Mouse (Mus musculus): ENCODE measurements around the gene Agbl4. TPM values are rescaled to one million over a fixed set of nuclear protein-coding genes. Genes with fewer than 3 reads are reported as not detected.

Agbl4 gene
- polyA plus RNA-seq, 1 experiment, result 79.8 TPM

GRCm38 (mm10) chr4:111673904-111674303, 1276.4 kb downstream of the Agbl4 start:
- no peak for TF ChIP-seq POLR2A (IDR thresholded peaks at IDR 0.05; ENCODE audit: control insufficient read depth, low read depth, low read length)
- no peak for TF ChIP-seq CTCF (IDR thresholded peaks at IDR 0.05; ENCODE audit: control insufficient read depth, insufficient read depth, insufficient replicate concordance, low read depth, low read length)
- H3K27ac ChIP-seq (ENCODE audit: control insufficient read depth, insufficient read depth, low read depth, low read length), result no peak overlapping the region
- no peaks in the 10 kb centered on the region for H3K36me3 ChIP-seq (ENCODE audit: control insufficient read depth, insufficient read depth, low read length)
- no peak overlapping the region for H3K4me3 ChIP-seq (ENCODE audit: control insufficient read depth, low read depth, low read length)
- H3K27me3 ChIP-seq (ENCODE audit: control insufficient read depth, insufficient read depth, low read length), result no peaks in the 10 kb centered on the region
- no peaks in the 10 kb centered on the region for H3K4me1 ChIP-seq (ENCODE audit: control insufficient read depth, insufficient read depth, low read length)

GRCm38 (mm10) chr4:111681926-111682325, 1284.5 kb downstream of the Agbl4 start:
- H3K4me3 ChIP-seq (ENCODE audit: control insufficient read depth, low read depth, low read length), result no peak overlapping the region
- H3K27me3 ChIP-seq (ENCODE audit: control insufficient read depth, insufficient read depth, low read length), result no peaks in the 10 kb centered on the region
- no peaks in the 10 kb centered on the region for H3K4me1 ChIP-seq (ENCODE audit: control insufficient read depth, insufficient read depth, low read length)
- TF ChIP-seq POLR2A (IDR thresholded peaks at IDR 0.05; ENCODE audit: control insufficient read depth, low read depth, low read length) (no peak), CTCF (IDR thresholded peaks at IDR 0.05; ENCODE audit: control insufficient read depth, insufficient read depth, insufficient replicate concordance, low read depth, low read length) (no peak)
- no peak overlapping the region for H3K27ac ChIP-seq (ENCODE audit: control insufficient read depth, insufficient read depth, low read depth, low read length)
- no peaks in the 10 kb centered on the region for H3K36me3 ChIP-seq (ENCODE audit: control insufficient read depth, insufficient read depth, low read length)

GRCm38 (mm10) chr4:111682793-111683192, 1285.3 kb downstream of the Agbl4 start:
- H3K36me3 ChIP-seq (ENCODE audit: control insufficient read depth, insufficient read depth, low read length), result no peaks in the 10 kb centered on the region
- no peak overlapping the region for H3K27ac ChIP-seq (ENCODE audit: control insufficient read depth, insufficient read depth, low read depth, low read length)
- no peaks in the 10 kb centered on the region for H3K27me3 ChIP-seq (ENCODE audit: control insufficient read depth, insufficient read depth, low read length)
- no peak overlapping the region for H3K4me3 ChIP-seq (ENCODE audit: control insufficient read depth, low read depth, low read length)
- TF ChIP-seq CTCF (IDR thresholded peaks at IDR 0.05; ENCODE audit: control insufficient read depth, insufficient read depth, insufficient replicate concordance, low read depth, low read length), result no peak
- TF ChIP-seq POLR2A (IDR thresholded peaks at IDR 0.05; ENCODE audit: control insufficient read depth, low read depth, low read length), result no peak
- no peaks in the 10 kb centered on the region for H3K4me1 ChIP-seq (ENCODE audit: control insufficient read depth, insufficient read depth, low read length)

GRCm38 (mm10) chr4:111683843-111684242, 1286.4 kb downstream of the Agbl4 start:
- no peak for TF ChIP-seq CTCF (IDR thresholded peaks at IDR 0.05; ENCODE audit: control insufficient read depth, insufficient read depth, insufficient replicate concordance, low read depth, low read length)
- TF ChIP-seq POLR2A (IDR thresholded peaks at IDR 0.05; ENCODE audit: control insufficient read depth, low read depth, low read length), result no peak
- H3K4me3 ChIP-seq (ENCODE audit: control insufficient read depth, low read depth, low read length), result no peak overlapping the region
- H3K27me3 ChIP-seq (ENCODE audit: control insufficient read depth, insufficient read depth, low read length), result no peaks in the 10 kb centered on the region

GRCm38 (mm10) chr4:111685951-111686350, 1288.5 kb downstream of the Agbl4 start:
- no peaks in the 10 kb centered on the region for H3K36me3 ChIP-seq (ENCODE audit: control insufficient read depth, insufficient read depth, low read length)
- H3K27me3 ChIP-seq (ENCODE audit: control insufficient read depth, insufficient read depth, low read length), result no peaks in the 10 kb centered on the region
- TF ChIP-seq CTCF (IDR thresholded peaks at IDR 0.05; ENCODE audit: control insufficient read depth, insufficient read depth, insufficient replicate concordance, low read depth, low read length), result no peak
- no peak for TF ChIP-seq POLR2A (IDR thresholded peaks at IDR 0.05; ENCODE audit: control insufficient read depth, low read depth, low read length)
- no peak overlapping the region for H3K27ac ChIP-seq (ENCODE audit: control insufficient read depth, insufficient read depth, low read depth, low read length)
- no peaks in the 10 kb centered on the region for H3K4me1 ChIP-seq (ENCODE audit: control insufficient read depth, insufficient read depth, low read length)
- no peak overlapping the region for H3K4me3 ChIP-seq (ENCODE audit: control insufficient read depth, low read depth, low read length)

More at GRCm38 (mm10) chr4:111683843-111684242, 1286.4 kb downstream of the Agbl4 start:
- H3K27ac ChIP-seq (ENCODE audit: control insufficient read depth, insufficient read depth, low read depth, low read length), result no peak overlapping the region
- H3K4me1 ChIP-seq (ENCODE audit: control insufficient read depth, insufficient read depth, low read length), result no peaks in the 10 kb centered on the region
- H3K36me3 ChIP-seq (ENCODE audit: control insufficient read depth, insufficient read depth, low read length), result no peaks in the 10 kb centered on the region

- Histone ChIP-seq H3K27ac (ENCODE audit: control insufficient read depth, insufficient read depth, low read depth, low read length) (no peak overlapping the region), H3K4me3 (ENCODE audit: control insufficient read depth, low read depth, low read length) (no peak overlapping the region), H3K27me3 (ENCODE audit: control insufficient read depth, insufficient read depth, low read length) (no peaks in the 10 kb centered on the region), H3K36me3 (ENCODE audit: control insufficient read depth, insufficient read depth, low read length) (no peaks in the 10 kb centered on the region), H3K4me1 (ENCODE audit: control insufficient read depth, insufficient read depth, low read length) (no peaks in the 10 kb centered on the region)
- TF ChIP-seq POLR2A (IDR thresholded peaks at IDR 0.05; ENCODE audit: control insufficient read depth, low read depth, low read length) (no peak), CTCF (IDR thresholded peaks at IDR 0.05; ENCODE audit: control insufficient read depth, insufficient read depth, insufficient replicate concordance, low read depth, low read length) (peak; percentile 77; the same call in 1 of the 2 replicates)
Measured at GRCm38 (mm10) chr4:111686951-111687350, 1289.5 kb downstream of the Agbl4 start.

- H3K4me1 ChIP-seq (ENCODE audit: control insufficient read depth, insufficient read depth, low read length), result no peaks in the 10 kb centered on the region
- no peak for TF ChIP-seq POLR2A (IDR thresholded peaks at IDR 0.05; ENCODE audit: control insufficient read depth, low read depth, low read length)
- peak; percentile 89 for TF ChIP-seq CTCF (IDR thresholded peaks at IDR 0.05; ENCODE audit: control insufficient read depth, insufficient read depth, insufficient replicate concordance, low read depth, low read length)
- H3K4me3 ChIP-seq (ENCODE audit: control insufficient read depth, low read depth, low read length), result no peak overlapping the region
- H3K27ac ChIP-seq (ENCODE audit: control insufficient read depth, insufficient read depth, low read depth, low read length), result no peak overlapping the region
- H3K36me3 ChIP-seq (ENCODE audit: control insufficient read depth, insufficient read depth, low read length), result no peaks in the 10 kb centered on the region
- H3K27me3 ChIP-seq (ENCODE audit: control insufficient read depth, insufficient read depth, low read length), result no peaks in the 10 kb centered on the region
Measured at GRCm38 (mm10) chr4:111687613-111688012, 1290.2 kb downstream of the Agbl4 start.

Measured in testis, adult 2 months (tissue).